Mouse (Mus musculus): Measurements from ENCODE around the gene Ms4a4c.
A peak's percentile ranks its signal among the peaks of the same experiment; 100 is the strongest.
"Not testable (repeated sequence)": the region's sequence is repeated elsewhere in the genome, so short reads cannot be mapped to it uniquely, and the experiment has no call there.

Ms4a4c gene

GRCm38 (mm10) chr19:11404527-11404926 is at the start of gene Ms4a4c:
Gene Ms4a4c (plus strand): TSS chr19:11404770.
- no peak for DNase-seq (ENCODE audit: low read depth, low spot score)

- no peak for DNase-seq (ENCODE audit: low read depth, low spot score)
Measured at GRCm38 (mm10) chr19:11355730-11356129, 48.8 kb upstream of the Ms4a4c start.

- peak; percentile 18 for DNase-seq (ENCODE audit: low read depth, low spot score)
Measured at GRCm38 (mm10) chr19:11360106-11360505, 44.5 kb upstream of the Ms4a4c start.

GRCm38 (mm10) chr19:11362002-11362401 is 42.6 kb upstream of the Ms4a4c start:
- DNase-seq (ENCODE audit: low read depth, low spot score) = no peak

GRCm38 (mm10) chr19:11368310-11368709 is 36.3 kb upstream of the Ms4a4c start:
- DNase-seq (ENCODE audit: low read depth, low spot score) = no peak

GRCm38 (mm10) chr19:11371181-11371580 is 33.4 kb upstream of the Ms4a4c start:
- no peak for DNase-seq (ENCODE audit: low read depth, low spot score)

GRCm38 (mm10) chr19:11375273-11375672 is 29.3 kb upstream of the Ms4a4c start, which contains the start of gene Ms4a4a:
Gene Ms4a4a (plus strand): TSS chr19:11375523.
- no peak for DNase-seq (ENCODE audit: low read depth, low spot score)

GRCm38 (mm10) chr19:11376399-11376798 is 28.2 kb upstream of the Ms4a4c start:
- no peak for DNase-seq (ENCODE audit: low read depth, low spot score)

GRCm38 (mm10) chr19:11387109-11387508 is 17.5 kb upstream of the Ms4a4c start:
- DNase-seq (ENCODE audit: low read depth, low spot score) = no peak

GRCm38 (mm10) chr19:11387685-11388084 is 16.9 kb upstream of the Ms4a4c start:
- DNase-seq (ENCODE audit: low read depth, low spot score) = no peak

- DNase-seq (ENCODE audit: low read depth, low spot score) = no peak
Measured at GRCm38 (mm10) chr19:11388949-11389348, 15.6 kb upstream of the Ms4a4c start.

- no peak for DNase-seq (ENCODE audit: low read depth, low spot score)
Measured at GRCm38 (mm10) chr19:11395769-11396168, 8.8 kb upstream of the Ms4a4c start.

GRCm38 (mm10) chr19:11407428-11407827 is 2.9 kb downstream of the Ms4a4c start:
- DNase-seq (ENCODE audit: low read depth, low spot score) = no peak

- DNase-seq (ENCODE audit: low read depth, low spot score) = no peak
Measured at GRCm38 (mm10) chr19:11408591-11408990, 4.0 kb downstream of the Ms4a4c start.

GRCm38 (mm10) chr19:11411640-11412039 is 7.1 kb downstream of the Ms4a4c start:
- no peak for DNase-seq (ENCODE audit: low read depth, low spot score)

- DNase-seq (ENCODE audit: low read depth, low spot score) = no peak
Measured at GRCm38 (mm10) chr19:11414084-11414483, 9.5 kb downstream of the Ms4a4c start.

GRCm38 (mm10) chr19:11415581-11415980 is 11.0 kb downstream of the Ms4a4c start:
- DNase-seq (ENCODE audit: low read depth, low spot score) = no peak

GRCm38 (mm10) chr19:11418865-11419264 is 14.3 kb downstream of the Ms4a4c start:
- DNase-seq (ENCODE audit: low read depth, low spot score) = not testable (repeated sequence)

- not testable (repeated sequence) for DNase-seq (ENCODE audit: low read depth, low spot score)
Measured at GRCm38 (mm10) chr19:11431209-11431608, 26.6 kb downstream of the Ms4a4c start.

GRCm38 (mm10) chr19:11435058-11435834 is 30.7 kb downstream of the Ms4a4c start:
- no peak for DNase-seq (ENCODE audit: low read depth, low spot score)

- no peak for DNase-seq (ENCODE audit: low read depth, low spot score)
Measured at GRCm38 (mm10) chr19:11443338-11443737, 38.8 kb downstream of the Ms4a4c start, which contains the start of gene Ms4a4b. Gene Ms4a4b (plus strand): TSS chr19:11443553.

GRCm38 (mm10) chr19:11443964-11444363 is 39.4 kb downstream of the Ms4a4c start:
- DNase-seq (ENCODE audit: low read depth, low spot score) = no peak

GRCm38 (mm10) chr19:11447238-11447637 is 42.7 kb downstream of the Ms4a4c start:
- no peak for DNase-seq (ENCODE audit: low read depth, low spot score)

Data from brain, adult 2 months (tissue).